Mouse (Mus musculus) neural tube, embryonic 14.5 days (tissue): ENCODE measurements around the gene Eno1. TPM values are rescaled to one million over a fixed set of nuclear protein-coding genes. Genes with fewer than 3 reads are reported as not detected.

ENCODE experiments used
- ATAC-seq: fragments of 200-750 bp; cut with Nextera tagmentation; 2 replicates; pipeline ENCODE4 v1.8.0; 2017; ENCODE audit warnings: low read depth, mild to moderate bottlenecking, moderate TSS enrichment, moderate library complexity
- H3K27ac ChIP-seq: fragments of 300-500 bp; sonication (generic); 2 replicates; pipeline ENCODE4 v1.5.1; 2014; ENCODE audit warnings: low read depth, mild to moderate bottlenecking, control low read depth, low read length, moderate library complexity, mixed read lengths
- H3K27me3 ChIP-seq: fragments of 300-500 bp; sonication (generic); 2 replicates; pipeline ENCODE4 v1.6.1; 2014; ENCODE audit warnings: low read length; ENCODE audit not compliant: control insufficient read depth, insufficient read depth
- H3K36me3 ChIP-seq: fragments of 300-500 bp; sonication (generic); 2 replicates; pipeline ENCODE4 v1.6.1; 2014; ENCODE audit warnings: low read length, mixed read lengths; ENCODE audit not compliant: control insufficient read depth, insufficient read depth
- H3K4me1 ChIP-seq: fragments of 300-500 bp; sonication (generic); 2 replicates; pipeline ENCODE4 v1.6.1; 2014; ENCODE audit warnings: low read length; ENCODE audit not compliant: control insufficient read depth, insufficient read depth
- H3K4me2 ChIP-seq: fragments of 300-500 bp; sonication (generic); 2 replicates; pipeline ENCODE4 v1.6.1; 2014; ENCODE audit warnings: mild to moderate bottlenecking, low read depth, low read length, control low read depth
- H3K4me3 ChIP-seq: fragments of 300-500 bp; sonication (generic); 2 replicates; pipeline ENCODE4 v1.5.1; 2014; ENCODE audit warnings: low read depth, low read length, control low read depth, mixed read lengths
- H3K9ac ChIP-seq: fragments of 300-500 bp; sonication (generic); replicated peaks from 2 replicates; pipeline ENCODE4 v1.6.1; 2014; ENCODE audit warnings: low read depth, mild to moderate bottlenecking, control low read depth, low read length, mixed read lengths
- H3K9me3 ChIP-seq: fragments of 300-500 bp; sonication (generic); 2 replicates; pipeline ENCODE4 v1.6.1; 2016; ENCODE audit warnings: low read length; ENCODE audit not compliant: control insufficient read depth
- WGBS: fragments of 180-500 bp; shearing (Covaris S2); extraction: QIAGEN DNeasy Blood & Tissue Kit; methylation state at CpG from one replicate; pipeline ENCODE4 v1.1.7; 2014; 5-methylcytosine and 5-hydroxymethylcytosine counted together
- polyA plus RNA-seq: library from polyadenylated mRNA; unstranded; fragments of >200 nt; fragmentation: Nextera tagmentation; extraction: Ambion mirVana; gene quantifications from 2 replicates; pipeline ENCODE4 v1.2.1, GENCODE M21; 2014

The Eno1 gene
- 974 and 1,050 TPM in 2 replicates for polyA plus RNA-seq

- no peaks in the 10 kb centered on the region for H3K27me3 ChIP-seq
- H3K4me3 ChIP-seq = peak within 1 kb of the TSS; percentile 69
- peak within 1 kb of the TSS; percentile 88 for H3K4me2 ChIP-seq
- WGBS = under 1% methylated on average over 71 of the region's 78 CpGs
- peak; percentile 97 for ATAC-seq
- peak within 1 kb of the TSS; percentile 100 for H3K27ac ChIP-seq
- peaks cover 9% of the 10 kb centered on the region for H3K36me3 ChIP-seq
- no peaks in the 10 kb centered on the region for H3K9me3 ChIP-seq
- H3K9ac ChIP-seq = peak within 1 kb of the TSS; percentile 85
- peaks cover 30% of the 10 kb centered on the region for H3K4me1 ChIP-seq
Measured at GRCm38 (mm10) chr4:150236521-150237481, at the start of gene Eno1. Eno1 (plus strand) TSS chr4:150236721.

- Histone ChIP-seq H3K27ac (no peak overlapping the region), H3K27me3 (no peaks in the 10 kb centered on the region), H3K36me3 (no peaks in the 10 kb centered on the region), H3K4me2 (no peak overlapping the region), H3K4me1 (no peaks in the 10 kb centered on the region), H3K4me3 (no peak overlapping the region), H3K9me3 (no peaks in the 10 kb centered on the region), H3K9ac (no peak overlapping the region)
- no peak for ATAC-seq
- WGBS = 54% methylated on average over 11 of the region's 11 CpGs
Measured at GRCm38 (mm10) chr4:150188236-150188635, 48.3 kb upstream of the Eno1 start.

- Histone ChIP-seq H3K9me3 (no peaks in the 10 kb centered on the region), H3K36me3 (no peaks in the 10 kb centered on the region), H3K4me3 (no peak overlapping the region), H3K9ac (no peak overlapping the region), H3K27ac (no peak overlapping the region), H3K4me1 (no peaks in the 10 kb centered on the region), H3K4me2 (no peak overlapping the region), H3K27me3 (no peaks in the 10 kb centered on the region)
- 82% methylated on average over 6 of the region's 6 CpGs for WGBS
- ATAC-seq = no peak
Measured at GRCm38 (mm10) chr4:150192199-150192598, 44.3 kb upstream of the Eno1 start.

- Histone ChIP-seq H3K27ac (no peak overlapping the region), H3K4me3 (no peak overlapping the region), H3K4me2 (no peak overlapping the region), H3K9me3 (no peaks in the 10 kb centered on the region), H3K4me1 (no peaks in the 10 kb centered on the region), H3K9ac (no peak overlapping the region), H3K27me3 (no peaks in the 10 kb centered on the region), H3K36me3 (no peaks in the 10 kb centered on the region)
- WGBS = 36% methylated on average over 1 of the region's 1 CpGs
- ATAC-seq = no peak
Measured at GRCm38 (mm10) chr4:150193915-150194314, 42.6 kb upstream of the Eno1 start.

GRCm38 (mm10) chr4:150198268-150198667, 38.3 kb upstream of the Eno1 start:
- Histone ChIP-seq H3K27me3 (no peaks in the 10 kb centered on the region), H3K27ac (no peak overlapping the region), H3K4me3 (no peak overlapping the region), H3K4me1 (no peaks in the 10 kb centered on the region), H3K9me3 (no peaks in the 10 kb centered on the region), H3K4me2 (no peak overlapping the region), H3K9ac (no peak overlapping the region), H3K36me3 (no peaks in the 10 kb centered on the region)
- no peak for ATAC-seq
- WGBS = 83% methylated on average over 9 of the region's 9 CpGs

- no peaks in the 10 kb centered on the region for H3K9me3 ChIP-seq
- H3K4me1 ChIP-seq = no peaks in the 10 kb centered on the region
- H3K4me3 ChIP-seq = no peak within 1 kb of the TSS
- H3K4me2 ChIP-seq = no peak within 1 kb of the TSS
- H3K9ac ChIP-seq = no peak within 1 kb of the TSS
- no peak for ATAC-seq
- 69% methylated on average over 5 of the region's 5 CpGs for WGBS
- no peak within 1 kb of the TSS for H3K27ac ChIP-seq
- no peaks in the 10 kb centered on the region for H3K27me3 ChIP-seq
- no peaks in the 10 kb centered on the region for H3K36me3 ChIP-seq
Measured at GRCm38 (mm10) chr4:150201232-150201631, 35.3 kb upstream of the Eno1 start, which contains the start of gene Car6. Car6 (minus strand) TSS chr4:150201332.

- 89% methylated on average over 5 of the region's 5 CpGs for WGBS
- no peak for ATAC-seq
Measured at GRCm38 (mm10) chr4:150202702-150203101, 33.8 kb upstream of the Eno1 start.

GRCm38 (mm10) chr4:150204877-150205276, 31.6 kb upstream of the Eno1 start:
- H3K9me3 ChIP-seq = no peaks in the 10 kb centered on the region
- WGBS = 88% methylated on average over 3 of the region's 3 CpGs
- no peak for ATAC-seq
- no peak overlapping the region for H3K27ac ChIP-seq
- no peaks in the 10 kb centered on the region for H3K4me1 ChIP-seq
- no peaks in the 10 kb centered on the region for H3K27me3 ChIP-seq
- H3K9ac ChIP-seq = no peak overlapping the region
- no peak overlapping the region for H3K4me2 ChIP-seq
- H3K4me3 ChIP-seq = no peak overlapping the region
- H3K36me3 ChIP-seq = no peaks in the 10 kb centered on the region

More at GRCm38 (mm10) chr4:150202702-150203101, 33.8 kb upstream of the Eno1 start:
- no peak overlapping the region for H3K4me2 ChIP-seq
- no peaks in the 10 kb centered on the region for H3K9me3 ChIP-seq
- H3K27me3 ChIP-seq = no peaks in the 10 kb centered on the region
- no peaks in the 10 kb centered on the region for H3K4me1 ChIP-seq
- no peak overlapping the region for H3K27ac ChIP-seq
- H3K9ac ChIP-seq = no peak overlapping the region
- no peaks in the 10 kb centered on the region for H3K36me3 ChIP-seq
- H3K4me3 ChIP-seq = no peak overlapping the region

- Histone ChIP-seq H3K4me3 (no peak overlapping the region), H3K4me2 (no peak overlapping the region), H3K9ac (no peak overlapping the region), H3K27ac (no peak overlapping the region), H3K9me3 (no peaks in the 10 kb centered on the region), H3K27me3 (no peaks in the 10 kb centered on the region), H3K4me1 (no peaks in the 10 kb centered on the region), H3K36me3 (no peaks in the 10 kb centered on the region)
- no peak for ATAC-seq
- WGBS = 94% methylated on average over 5 of the region's 5 CpGs
Measured at GRCm38 (mm10) chr4:150209751-150210150, 26.8 kb upstream of the Eno1 start.
